Mouse (Mus musculus): Measurements from ENCODE around the gene Trappc6b. TPM values are rescaled to one million over a fixed set of nuclear protein-coding genes. Genes with fewer than 3 reads are reported as not detected.
A peak's percentile ranks its signal among the peaks of the same experiment; 100 is the strongest.

Trappc6b gene
- polyA plus RNA-seq, 1 experiment from 2014 or later, result 168 TPM

- H3K36me3 ChIP-seq, result peaks cover 4% of the 10 kb centered on the region
- ATAC-seq (ENCODE audit: low FRiP score), result peak; percentile 96
- H3K4me3 ChIP-seq (replicated peaks), result peak within 1 kb of the TSS; percentile 83
- under 1% methylated on average over 48 of the region's 48 CpGs for WGBS
- H3K4me1 ChIP-seq, result peaks cover 36% of the 10 kb centered on the region
- H3K9me3 ChIP-seq (replicated peaks), result no peaks in the 10 kb centered on the region
- H3K4me2 ChIP-seq, result peak within 1 kb of the TSS; percentile 78
- peak within 1 kb of the TSS; percentile 89 for H3K9ac ChIP-seq (replicated peaks)
- peak within 1 kb of the TSS; percentile 91 for H3K27ac ChIP-seq (replicated peaks)
- H3K27me3 ChIP-seq (replicated peaks), result no peaks in the 10 kb centered on the region
These were observed 49.2 kb downstream of the Trappc6b start, which contains the start of gene Sec23a for GRCm38 (mm10) chr12:59011844-59012709. Gene Sec23a, minus strand, starts transcription at chr12:59012017.

- peaks cover 36% of the 10 kb centered on the region for H3K4me1 ChIP-seq
- H3K4me2 ChIP-seq, result peak overlapping the region; percentile 78
- WGBS, result 2% methylated on average over 25 of the region's 25 CpGs
- H3K27ac ChIP-seq (replicated peaks), result peak overlapping the region; percentile 91
- peaks cover 10% of the 10 kb centered on the region for H3K36me3 ChIP-seq
- H3K4me3 ChIP-seq (replicated peaks), result peak overlapping the region; percentile 83
- peak overlapping the region; percentile 89 for H3K9ac ChIP-seq (replicated peaks)
- ATAC-seq (ENCODE audit: low FRiP score), result no peak
- no peaks in the 10 kb centered on the region for H3K27me3 ChIP-seq (replicated peaks)
- no peaks in the 10 kb centered on the region for H3K9me3 ChIP-seq (replicated peaks)
These were observed 49.9 kb downstream of the Trappc6b start for GRCm38 (mm10) chr12:59011275-59011843.

- WGBS, result 75% methylated on average over 2 of the region's 2 CpGs
- peak overlapping the region; percentile 83 for H3K4me3 ChIP-seq (replicated peaks)
- peaks cover 36% of the 10 kb centered on the region for H3K4me1 ChIP-seq
- H3K27me3 ChIP-seq (replicated peaks), result no peaks in the 10 kb centered on the region
- peaks cover 18% of the 10 kb centered on the region for H3K36me3 ChIP-seq
- H3K9me3 ChIP-seq (replicated peaks), result no peaks in the 10 kb centered on the region
- no peak overlapping the region for H3K27ac ChIP-seq (replicated peaks)
- H3K9ac ChIP-seq (replicated peaks), result no peak overlapping the region
- no peak for ATAC-seq (ENCODE audit: low FRiP score)
- H3K4me2 ChIP-seq, result peak overlapping the region; percentile 78
These were observed 50.8 kb downstream of the Trappc6b start for GRCm38 (mm10) chr12:59010482-59010881.

Other genes with a start within 250 kb of the Trappc6b start
- gene Sec23a, start 49.5 kb downstream of the Trappc6b start, polyA plus RNA-seq (2015; fragmentation: Nextera tagmentation; extraction: Ambion mirVana), result 95.2 and 96.0 TPM in 2 replicates
- 16.4 and 19.8 TPM in 2 replicates for gene Gemin2, start 48.1 kb downstream of the Trappc6b start, polyA plus RNA-seq (2015; fragmentation: Nextera tagmentation; extraction: Ambion mirVana)
- 84.3 and 93.0 TPM in 2 replicates for gene Pnn, start 5.4 kb upstream of the Trappc6b start, polyA plus RNA-seq (2015; fragmentation: Nextera tagmentation; extraction: Ambion mirVana)
- 32.5 and 52.6 TPM in 2 replicates for gene Mia2, start 34.3 kb upstream of the Trappc6b start, polyA plus RNA-seq (2015; fragmentation: Nextera tagmentation; extraction: Ambion mirVana)
- gene Fbxo33, start 158.3 kb upstream of the Trappc6b start, polyA plus RNA-seq (2015; fragmentation: Nextera tagmentation; extraction: Ambion mirVana), result 7.2 and 8.3 TPM in 2 replicates